Mouse (Mus musculus): ENCODE data around the gene Mgat3.

Mgat3 gene

GRCm38 (mm10) chr15:80228071-80228800 is 54.7 kb downstream of the Mgat3 start:
- DNase-seq (ENCODE audit: low spot score), result no peak

- DNase-seq (ENCODE audit: low spot score), result no peak
Measured at GRCm38 (mm10) chr15:80232331-80232730, 58.8 kb downstream of the Mgat3 start.

GRCm38 (mm10) chr15:80233053-80233452 is 59.5 kb downstream of the Mgat3 start:
- DNase-seq (ENCODE audit: low spot score), result no peak

- peak; percentile 99 for DNase-seq (ENCODE audit: low spot score)
Measured at GRCm38 (mm10) chr15:80233733-80234509, 60.4 kb downstream of the Mgat3 start, which contains the start of gene Mief1. Mief1 (plus strand) TSS chr15:80234018.

- DNase-seq (ENCODE audit: low spot score), result no peak
Measured at GRCm38 (mm10) chr15:80235535-80235934, 62.0 kb downstream of the Mgat3 start, which contains the start of gene AC140267.1. AC140267.1 (plus strand) TSS chr15:80235835.

GRCm38 (mm10) chr15:80248135-80248534 is 74.6 kb downstream of the Mgat3 start:
- DNase-seq (ENCODE audit: low spot score), result no peak

GRCm38 (mm10) chr15:80248596-80248995 is 75.1 kb downstream of the Mgat3 start:
- no peak for DNase-seq (ENCODE audit: low spot score)

- no peak for DNase-seq (ENCODE audit: low spot score)
Measured at GRCm38 (mm10) chr15:80249672-80250071, 76.2 kb downstream of the Mgat3 start.

- DNase-seq (ENCODE audit: low spot score), result no peak
Measured at GRCm38 (mm10) chr15:80250586-80250985, 77.1 kb downstream of the Mgat3 start.

- no peak for DNase-seq (ENCODE audit: low spot score)
Measured at GRCm38 (mm10) chr15:80253530-80253929, 80.0 kb downstream of the Mgat3 start.

GRCm38 (mm10) chr15:80254207-80254606 is 80.7 kb downstream of the Mgat3 start:
- DNase-seq (ENCODE audit: low spot score), result peak; percentile 74

GRCm38 (mm10) chr15:80254847-80255645 is 81.5 kb downstream of the Mgat3 start, which contains the start of gene Atf4:
Atf4 (plus strand) TSS chr15:80255184.
- peak; percentile 94 for DNase-seq (ENCODE audit: low spot score)

- peak; percentile 92 for DNase-seq (ENCODE audit: low spot score)
Measured at GRCm38 (mm10) chr15:80255646-80256121, 82.2 kb downstream of the Mgat3 start.

GRCm38 (mm10) chr15:80256242-80256641 is 82.7 kb downstream of the Mgat3 start:
- DNase-seq (ENCODE audit: low spot score), result no peak

- DNase-seq (ENCODE audit: low spot score), result no peak
Measured at GRCm38 (mm10) chr15:80256656-80257601, 83.4 kb downstream of the Mgat3 start.

- no peak for DNase-seq (ENCODE audit: low spot score)
Measured at GRCm38 (mm10) chr15:80257602-80258239, 84.2 kb downstream of the Mgat3 start.

- no peak for DNase-seq (ENCODE audit: low spot score)
Measured at GRCm38 (mm10) chr15:80258240-80259170, 85.0 kb downstream of the Mgat3 start.

- no peak for DNase-seq (ENCODE audit: low spot score)
Measured at GRCm38 (mm10) chr15:80259406-80260045, 86.0 kb downstream of the Mgat3 start.

GRCm38 (mm10) chr15:80260677-80261076 is 87.2 kb downstream of the Mgat3 start:
- DNase-seq (ENCODE audit: low spot score), result peak; percentile 94

All from testis, postnatal 10 days (tissue).